Mouse (Mus musculus): ENCODE results near the gene Fgd5. TPM values are rescaled to one million over a fixed set of nuclear protein-coding genes. Genes with fewer than 3 reads are reported as not detected.

Fgd5 gene
- total and polyA plus RNA-seq, 3 experiments = 0.03 TPM; not detected in 2

- H3K4me3 ChIP-seq (ENCODE audit: control insufficient read depth in 1 of 2, insufficient read depth in 1 of 2, low read depth in 2 of 2, low read length in 2 of 2) = no peak overlapping the region
- TF ChIP-seq SIN3A (IDR thresholded peaks at IDR 0.05; ENCODE audit: low read length) (no peak), EP300 (IDR thresholded peaks at IDR 0.05; ENCODE audit: low read depth in 1 of 2, low read length in 2 of 2) (no peak), NELFE (IDR thresholded peaks at IDR 0.05; ENCODE audit: low read depth, low read length) (no peak), CTCF (IDR thresholded peaks at IDR 0.05 in 2 of 3, conservative IDR thresholded peaks at IDR 0.05 in 1 of 3; ENCODE audit: control insufficient read depth in 1 of 3, insufficient read depth in 1 of 3, low read depth in 2 of 3, low read length in 3 of 3, poor library complexity in 1 of 3, severe bottlenecking in 1 of 3) (no peak), USF1 (IDR thresholded peaks at IDR 0.05; ENCODE audit: low read depth, low read length) (no peak)
- H3K27me3 ChIP-seq (ENCODE audit: control insufficient read depth in 1 of 2, insufficient read depth in 2 of 2, low read length in 2 of 2) = no peaks in the 10 kb centered on the region; a peak in 1 of 4 replicates
Measured at GRCm38 (mm10) chr6:92036372-92036771, 57.7 kb downstream of the Fgd5 start.

DNA sequence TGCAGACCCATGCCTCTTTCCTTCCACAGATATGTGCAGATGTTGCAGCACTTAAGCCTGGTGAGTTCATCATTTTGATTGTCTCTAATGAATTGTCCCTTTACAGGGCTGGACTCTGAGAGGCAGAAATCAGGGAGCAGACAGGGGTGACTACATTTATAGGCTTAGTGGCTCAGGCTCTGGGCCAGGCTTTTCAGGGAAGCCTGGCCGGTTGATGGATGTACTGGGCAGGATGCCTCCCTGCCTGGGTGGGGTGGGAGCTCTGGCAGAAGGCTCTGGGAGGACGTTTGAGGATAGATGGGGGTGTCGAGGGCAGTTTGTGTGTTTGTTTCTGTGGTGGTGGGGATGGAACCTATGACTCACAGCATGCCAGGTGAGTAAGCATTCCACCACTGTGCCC lies 59.5 kb downstream of the Fgd5 start:
- Histone ChIP-seq H3K9me3 (replicated peaks; ENCODE audit: insufficient read depth, low read length) (no peaks in the 10 kb centered on the region), H3K9ac (ENCODE audit: control insufficient read depth, low read depth, low read length, poor library complexity, severe bottlenecking) (no peak overlapping the region), H3K27ac (ENCODE audit: control insufficient read depth, low read depth, low read length) (no peak overlapping the region), H3K4me3 (ENCODE audit: control insufficient read depth in 1 of 2, insufficient read depth in 1 of 2, low read depth in 2 of 2, low read length in 2 of 2) (no peak overlapping the region), H3K27me3 (ENCODE audit: control insufficient read depth in 1 of 2, insufficient read depth in 2 of 2, low read length in 2 of 2) (no peaks in the 10 kb centered on the region), H3K4me1 (ENCODE audit: control insufficient read depth in 1 of 2, insufficient read depth in 2 of 2, low read length in 2 of 2) (peaks cover 0 to 2% of the 10 kb centered on the region in 2 experiments; a peak in 1 of 4 replicates), H3K79me2 (ENCODE audit: control insufficient read depth, insufficient read depth, low read length, poor library complexity) (no peaks in the 10 kb centered on the region), H3K36me3 (ENCODE audit: control insufficient read depth in 1 of 2, insufficient read depth in 2 of 2, low read length in 2 of 2) (no peaks in the 10 kb centered on the region)
- no peak for DNase-seq (ENCODE audit: low read depth, low spot score)
- TF ChIP-seq POLR2AphosphoS5 (IDR thresholded peaks at IDR 0.05; ENCODE audit: borderline replicate concordance, low read depth, low read length) = no peak

More at GRCm38 (mm10) chr6:92036372-92036771, 57.7 kb downstream of the Fgd5 start:
- no peak for DNase-seq (ENCODE audit: low read depth, low spot score)
- H3K9ac ChIP-seq (ENCODE audit: control insufficient read depth, low read depth, low read length, poor library complexity, severe bottlenecking) = no peak overlapping the region
- no peaks in the 10 kb centered on the region for H3K36me3 ChIP-seq (ENCODE audit: control insufficient read depth in 1 of 2, insufficient read depth in 2 of 2, low read length in 2 of 2)
- no peaks in the 10 kb centered on the region for H3K4me1 ChIP-seq (ENCODE audit: control insufficient read depth in 1 of 2, insufficient read depth in 2 of 2, low read length in 2 of 2)
- no peak overlapping the region for H3K27ac ChIP-seq (ENCODE audit: control insufficient read depth, low read depth, low read length)
- H3K9me3 ChIP-seq (replicated peaks; ENCODE audit: insufficient read depth, low read length) = no peaks in the 10 kb centered on the region
- no peaks in the 10 kb centered on the region for H3K79me2 ChIP-seq (ENCODE audit: control insufficient read depth, insufficient read depth, low read length, poor library complexity)

DNA sequence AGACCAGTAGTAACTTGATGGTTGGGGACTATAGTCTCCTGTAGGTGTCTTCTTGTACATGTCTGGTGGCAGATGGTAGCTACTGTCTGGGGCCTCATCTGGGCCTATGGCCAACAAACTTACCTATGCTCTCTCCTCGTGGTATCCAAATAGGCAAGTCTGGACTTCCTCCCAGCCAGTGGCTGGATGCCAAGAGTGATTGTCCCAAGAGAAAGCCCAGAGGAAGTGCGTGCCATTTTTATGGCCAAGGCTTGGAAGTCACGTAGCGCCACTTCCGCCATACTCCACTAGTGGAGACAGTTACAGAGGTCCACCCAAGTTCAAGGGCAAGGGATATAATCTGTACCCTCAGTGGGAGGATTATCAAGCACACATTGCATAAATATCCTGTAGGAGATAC lies 62.6 kb downstream of the Fgd5 start:
- no peak overlapping the region for H3K27ac ChIP-seq (ENCODE audit: control insufficient read depth, low read depth, low read length)
- DNase-seq (ENCODE audit: low read depth, low spot score) = no peak
- H3K4me3 ChIP-seq (ENCODE audit: control insufficient read depth in 1 of 2, insufficient read depth in 1 of 2, low read depth in 2 of 2, low read length in 2 of 2) = no peak overlapping the region
- H3K9me3 ChIP-seq (replicated peaks; ENCODE audit: insufficient read depth, low read length) = no peaks in the 10 kb centered on the region
- no peaks in the 10 kb centered on the region for H3K36me3 ChIP-seq (ENCODE audit: control insufficient read depth in 1 of 2, insufficient read depth in 2 of 2, low read length in 2 of 2)
- TF ChIP-seq UBTF (IDR thresholded peaks at IDR 0.05; ENCODE audit: borderline replicate concordance, insufficient read depth, low read depth, low read length) (no peak), MAX (IDR thresholded peaks at IDR 0.05; ENCODE audit: low read length) (no peak), RCOR1 (IDR thresholded peaks at IDR 0.05; ENCODE audit: low read depth, low read length) (no peak), ZNF384 (IDR thresholded peaks at IDR 0.05; ENCODE audit: low read depth, low read length) (no peak), ZC3H11A (IDR thresholded peaks at IDR 0.05; ENCODE audit: low read depth, low read length) (no peak), MXI1 (IDR thresholded peaks at IDR 0.05; ENCODE audit: low read depth, low read length) (no peak), ELF1 (IDR thresholded peaks at IDR 0.05; ENCODE audit: low read depth, low read length) (no peak), KAT2A (conservative IDR thresholded peaks at IDR 0.05; ENCODE audit: low read depth, low read length) (no peak)
- H3K4me1 ChIP-seq (ENCODE audit: control insufficient read depth in 1 of 2, insufficient read depth in 2 of 2, low read length in 2 of 2) = peaks cover 0 to 5% of the 10 kb centered on the region in 2 experiments; a peak in 1 of 4 replicates
- H3K27me3 ChIP-seq (ENCODE audit: control insufficient read depth in 1 of 2, insufficient read depth in 2 of 2, low read length in 2 of 2) = no peaks in the 10 kb centered on the region
- no peak overlapping the region for H3K9ac ChIP-seq (ENCODE audit: control insufficient read depth, low read depth, low read length, poor library complexity, severe bottlenecking)
- H3K79me2 ChIP-seq (ENCODE audit: control insufficient read depth, insufficient read depth, low read length, poor library complexity) = no peaks in the 10 kb centered on the region
